Mouse (Mus musculus) liver, adult 2 months (tissue): ENCODE results near the gene Cdc42se1. TPM values are rescaled to one million over a fixed set of nuclear protein-coding genes. Genes with fewer than 3 reads are reported as not detected.

ENCODE experiments used
- DNase-seq: peaks from one replicate; pipeline ENCODE4 v3.0.0-alpha.2; 2011; ENCODE audit warnings: low read depth, low spot score; ENCODE audit errors: extremely low read depth
- H3K27ac ChIP-seq: fragments of 200-500 bp; replicated peaks from 2 replicates; pipeline ENCODE4 v1.5.1; 2012; ENCODE audit warnings: low read depth, mild to moderate bottlenecking, control low read depth, inconsistent platforms, low read length; ENCODE audit not compliant: insufficient read depth
- H3K27me3 ChIP-seq: fragments of 200-500 bp; 2 replicates; pipeline ENCODE4 v1.6.1; 2012; ENCODE audit warnings: mild to moderate bottlenecking, moderate library complexity, low read length, inconsistent platforms; ENCODE audit not compliant: control insufficient read depth, insufficient read depth
- H3K36me3 ChIP-seq: fragments of 200-500 bp; 2 replicates; pipeline ENCODE4 v1.6.1; 2012; ENCODE audit warnings: low read length, inconsistent platforms; ENCODE audit not compliant: control insufficient read depth, insufficient read depth
- H3K4me1 ChIP-seq: fragments of 200-500 bp; 2 replicates; pipeline ENCODE4 v1.6.1; 2011; ENCODE audit warnings: low read length; ENCODE audit not compliant: control insufficient read depth, insufficient read depth
- H3K4me3 ChIP-seq: fragments of 200-500 bp; 2 replicates; pipeline ENCODE4 v1.5.1; 2011; ENCODE audit warnings: low read depth, mild to moderate bottlenecking, control low read depth, low read length, moderate library complexity; ENCODE audit not compliant: insufficient read depth
- H3K79me2 ChIP-seq: fragments of 200-500 bp; 2 replicates; pipeline ENCODE4 v1.6.1; 2012; ENCODE audit warnings: inconsistent platforms, mild to moderate bottlenecking, low read length, moderate library complexity; ENCODE audit not compliant: control insufficient read depth, insufficient read depth
- H3K9ac ChIP-seq: fragments of 200-500 bp; 2 replicates; pipeline ENCODE4 v1.6.1; 2012; ENCODE audit warnings: low read depth, mild to moderate bottlenecking, control low read depth, inconsistent platforms, low read length
- CTCF ChIP-seq: fragments of 200-500 bp; IDR thresholded peaks from 2 replicates; pipeline ENCODE4 v1.5.1; 2011; ENCODE audit warnings: low read depth, low read length, control low read depth
- POLR2A ChIP-seq: fragments of 200-500 bp; IDR thresholded peaks from 2 replicates; pipeline ENCODE4 v1.6.1; 2011; ENCODE audit warnings: low read length, control low read depth; ENCODE audit not compliant: insufficient read depth; ENCODE audit errors: extremely low read depth
- whole genome bisulfite sequencing: fragments of 180-500 bp; shearing (Covaris S2); methylation state at CpG from one replicate; pipeline ENCODE4 v1.1.7; 2018; 5-methylcytosine and 5-hydroxymethylcytosine counted together
- polyA plus RNA-seq: library from polyadenylated mRNA; depleted of rRNA; stranded (reverse); fragments of >200 nt; gene quantifications from 2 replicates; pipeline ENCODE4 v1.2.3, GENCODE M21; 2012
- total RNA-seq: library from RNA; depleted of rRNA; stranded (reverse); fragments of >200 nt; gene quantifications from 2 replicates; pipeline ENCODE4 v1.2.3, GENCODE M21; 2014

Cdc42se1 gene
- total and polyA plus RNA-seq, 2 experiments, result 8.9 to 13.1 TPM

GRCm38 (mm10) chr3:95232771-95233170, 4.2 kb downstream of the Cdc42se1 start:
- H3K4me1 ChIP-seq, result peaks cover 3% of the 10 kb centered on the region
- H3K36me3 ChIP-seq, result peaks cover 12% of the 10 kb centered on the region; the same call in 1 of the 2 replicates
- no peaks in the 10 kb centered on the region for H3K27me3 ChIP-seq
- peaks cover 9% of the 10 kb centered on the region; the same call in 1 of the 2 replicates for H3K79me2 ChIP-seq
- H3K4me3 ChIP-seq, result no peak overlapping the region
- H3K9ac ChIP-seq, result no peak overlapping the region
- DNase-seq, result no peak
- WGBS, result 78% methylated on average over 7 of the region's 7 CpGs
- TF ChIP-seq POLR2A (no peak), CTCF (no peak)
- no peak overlapping the region for H3K27ac ChIP-seq

GRCm38 (mm10) chr3:95233303-95233980, 4.9 kb downstream of the Cdc42se1 start:
- Histone ChIP-seq H3K36me3 (peaks cover 12% of the 10 kb centered on the region; the same call in 1 of the 2 replicates), H3K4me3 (no peak overlapping the region), H3K27ac (no peak overlapping the region), H3K79me2 (peaks cover 9% of the 10 kb centered on the region; the same call in 1 of the 2 replicates), H3K27me3 (no peaks in the 10 kb centered on the region), H3K9ac (no peak overlapping the region), H3K4me1 (no peaks in the 10 kb centered on the region; the same call in 1 of the 2 replicates)
- 96% methylated on average over 16 of the region's 16 CpGs for whole genome bisulfite sequencing
- DNase-seq, result no peak
- TF ChIP-seq CTCF, result no peak
- TF ChIP-seq POLR2A, result no peak

GRCm38 (mm10) chr3:95235386-95236301, 7.1 kb downstream of the Cdc42se1 start:
- no peaks in the 10 kb centered on the region for H3K27me3 ChIP-seq
- no peak overlapping the region for H3K27ac ChIP-seq
- H3K4me1 ChIP-seq, result no peaks in the 10 kb centered on the region
- H3K9ac ChIP-seq, result no peak overlapping the region
- no peak overlapping the region for H3K4me3 ChIP-seq
- TF ChIP-seq POLR2A (no peak), CTCF (no peak)
- DNase-seq, result no peak
- H3K79me2 ChIP-seq, result 0 out of 2 replicates have a peak, but pooled peaks cover 3% of the 10 kb centered on the region
- WGBS, result 93% methylated on average over 23 of the region's 23 CpGs
- H3K36me3 ChIP-seq, result peaks cover 12% of the 10 kb centered on the region; the same call in 1 of the 2 replicates

- Histone ChIP-seq H3K36me3 (peaks cover 9% of the 10 kb centered on the region; the same call in 1 of the 2 replicates), H3K9ac (no peak overlapping the region), H3K27me3 (no peaks in the 10 kb centered on the region), H3K27ac (no peak overlapping the region), H3K4me1 (no peaks in the 10 kb centered on the region), H3K79me2 (no peaks in the 10 kb centered on the region), H3K4me3 (no peak overlapping the region)
- WGBS, result 63% methylated on average over 8 of the region's 8 CpGs
- TF ChIP-seq POLR2A, result no peak
- TF ChIP-seq CTCF, result no peak
- DNase-seq, result no peak
These were observed 9.1 kb downstream of the Cdc42se1 start for GRCm38 (mm10) chr3:95237541-95238099.

- Histone ChIP-seq H3K79me2 (no peaks in the 10 kb centered on the region), H3K9ac (no peak overlapping the region), H3K27ac (no peak overlapping the region), H3K4me3 (no peak overlapping the region), H3K27me3 (no peaks in the 10 kb centered on the region), H3K36me3 (peaks cover 3% of the 10 kb centered on the region; the same call in 1 of the 2 replicates), H3K4me1 (no peaks in the 10 kb centered on the region)
- WGBS, result 70% methylated on average over 6 of the region's 6 CpGs
- TF ChIP-seq CTCF, result no peak
- no peak for TF ChIP-seq POLR2A
- no peak for DNase-seq
These were observed 10.5 kb downstream of the Cdc42se1 start for GRCm38 (mm10) chr3:95239022-95239421.
